Mouse (Mus musculus) forebrain, postnatal 0 days (tissue): ENCODE measurements around the gene Ptprk. TPM values are rescaled to one million over a fixed set of nuclear protein-coding genes. Genes with fewer than 3 reads are reported as not detected.

Source experiments
- ATAC-seq: fragments of 200-750 bp; cut with Nextera tagmentation; 2 replicates; pipeline ENCODE4 v1.8.0; 2017; ENCODE audit warnings: mild to moderate bottlenecking, moderate library complexity
- DNase-seq: peaks from one replicate; pipeline ENCODE4 v3.0.0-alpha.2; 2015
- H3K27ac ChIP-seq: fragments of 300-500 bp; sonication (generic); 2 replicates; pipeline ENCODE4 v1.5.1; 2014; ENCODE audit warnings: low read depth, mild to moderate bottlenecking, antibody characterized with exemption, low read length, moderate library complexity, mixed read lengths
- H3K27me3 ChIP-seq: fragments of 300-500 bp; sonication (generic); 2 replicates; pipeline ENCODE4 v1.6.1; 2014; ENCODE audit warnings: mild to moderate bottlenecking, low read length, mixed read lengths; ENCODE audit not compliant: insufficient read depth
- H3K36me3 ChIP-seq: fragments of 300-500 bp; sonication (generic); 2 replicates; pipeline ENCODE4 v1.6.1; 2014; ENCODE audit warnings: mild to moderate bottlenecking, moderate library complexity; ENCODE audit not compliant: insufficient read depth
- H3K4me1 ChIP-seq: fragments of 300-500 bp; sonication (generic); 2 replicates; pipeline ENCODE4 v1.6.1; 2014; ENCODE audit warnings: antibody characterized with exemption; ENCODE audit not compliant: insufficient read depth
- H3K4me2 ChIP-seq: fragments of 300-500 bp; sonication (generic); 2 replicates; pipeline ENCODE4 v1.6.1; 2014; ENCODE audit warnings: low read depth, mild to moderate bottlenecking, moderate library complexity
- H3K4me3 ChIP-seq: fragments of 300-500 bp; sonication (generic); 2 replicates; pipeline ENCODE4 v1.5.1; 2014; ENCODE audit warnings: low read depth, low read length, mixed read lengths
- H3K9ac ChIP-seq: fragments of 300-500 bp; sonication (generic); 2 replicates; pipeline ENCODE4 v1.6.1; 2014; ENCODE audit warnings: mild to moderate bottlenecking
- H3K9me3 ChIP-seq: fragments of 300-500 bp; sonication (generic); 2 replicates; pipeline ENCODE4 v1.6.1; 2016; ENCODE audit warnings: low read length
- CTCF ChIP-seq: sonication (generic); IDR thresholded peaks from 2 replicates; pipeline ENCODE4 v1.5.1; 2016; ENCODE audit warnings: antibody characterized with exemption, control low read depth, low read depth
- WGBS: fragments of 180-500 bp; shearing (Covaris S2); extraction: QIAGEN DNeasy Blood & Tissue Kit; methylation state at CpG from one replicate; pipeline ENCODE4 v1.1.7; 2014; 5-methylcytosine and 5-hydroxymethylcytosine counted together
- polyA plus RNA-seq: library from polyadenylated mRNA; unstranded; fragments of >200 nt; fragmentation: Nextera tagmentation; extraction: Ambion mirVana; gene quantifications from 2 replicates; pipeline ENCODE4 v1.2.1, GENCODE M21; 2015
- total RNA-seq: library from RNA; depleted of rRNA; stranded (reverse); fragments of >200 nt; gene quantifications from 2 replicates; pipeline ENCODE4 v1.2.3, GENCODE M21; 2014

Ptprk gene
- total and polyA plus RNA-seq, 2 experiments from 2014 or later, result 27.1 to 66.8 TPM

DNA sequence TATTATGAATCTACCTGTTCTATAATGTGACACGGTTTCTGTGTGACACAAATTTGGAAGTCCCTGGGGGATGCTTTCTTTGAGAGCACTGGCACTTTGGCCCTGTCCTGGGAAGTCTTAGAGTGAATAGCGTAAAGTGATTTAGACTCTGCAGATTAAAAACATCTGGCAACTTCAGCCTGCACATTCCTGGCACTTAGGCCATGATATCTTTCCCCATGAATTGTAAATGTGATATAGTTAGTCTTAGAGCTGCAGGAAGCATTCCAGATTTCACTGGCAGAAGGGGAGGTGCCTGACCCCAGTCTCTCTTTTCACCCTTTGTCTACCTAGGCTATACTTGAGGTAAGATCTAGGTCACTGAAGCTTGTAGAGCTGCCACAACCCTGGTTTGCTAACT lies 295.2 kb downstream of the Ptprk start:
- no peak overlapping the region for H3K4me3 ChIP-seq
- TF ChIP-seq CTCF, result no peak
- H3K9ac ChIP-seq, result no peak overlapping the region
- no peaks in the 10 kb centered on the region for H3K9me3 ChIP-seq
- no peaks in the 10 kb centered on the region for H3K27me3 ChIP-seq
- no peak overlapping the region for H3K27ac ChIP-seq
- no peaks in the 10 kb centered on the region for H3K4me1 ChIP-seq
- 90% methylated on average over 2 of the region's 2 CpGs for WGBS
- no peak for ATAC-seq
- no peak for DNase-seq
- H3K36me3 ChIP-seq, result no peaks in the 10 kb centered on the region
- H3K4me2 ChIP-seq, result no peak overlapping the region

DNA sequence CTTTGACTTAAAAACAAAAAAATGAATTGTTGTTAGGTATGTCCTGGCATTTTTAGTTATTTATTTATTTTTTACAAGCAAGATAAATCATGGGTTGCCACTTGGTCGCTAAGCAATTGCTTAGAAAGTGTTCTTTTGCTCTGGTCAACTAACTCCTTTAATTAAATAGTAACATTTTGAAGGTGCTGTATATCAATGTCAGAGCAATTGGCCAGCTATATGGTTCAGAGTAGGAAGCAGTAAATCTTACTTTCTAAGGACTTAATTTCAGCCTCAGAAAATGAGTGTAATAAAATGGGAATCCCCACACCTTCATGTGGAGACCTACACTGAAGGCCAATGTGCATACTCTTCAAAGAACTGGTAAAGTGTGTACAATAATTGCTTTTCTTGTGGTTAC lies 300.3 kb downstream of the Ptprk start:
- ATAC-seq (no peak), DNase-seq (no peak)
- Histone ChIP-seq H3K9ac (no peak overlapping the region), H3K27me3 (no peaks in the 10 kb centered on the region), H3K4me3 (no peak overlapping the region), H3K36me3 (no peaks in the 10 kb centered on the region), H3K9me3 (no peaks in the 10 kb centered on the region), H3K27ac (no peak overlapping the region), H3K4me1 (no peaks in the 10 kb centered on the region), H3K4me2 (no peak overlapping the region)
- WGBS, result 97% methylated on average over 1 of the region's 1 CpGs
- no peak for TF ChIP-seq CTCF

DNA sequence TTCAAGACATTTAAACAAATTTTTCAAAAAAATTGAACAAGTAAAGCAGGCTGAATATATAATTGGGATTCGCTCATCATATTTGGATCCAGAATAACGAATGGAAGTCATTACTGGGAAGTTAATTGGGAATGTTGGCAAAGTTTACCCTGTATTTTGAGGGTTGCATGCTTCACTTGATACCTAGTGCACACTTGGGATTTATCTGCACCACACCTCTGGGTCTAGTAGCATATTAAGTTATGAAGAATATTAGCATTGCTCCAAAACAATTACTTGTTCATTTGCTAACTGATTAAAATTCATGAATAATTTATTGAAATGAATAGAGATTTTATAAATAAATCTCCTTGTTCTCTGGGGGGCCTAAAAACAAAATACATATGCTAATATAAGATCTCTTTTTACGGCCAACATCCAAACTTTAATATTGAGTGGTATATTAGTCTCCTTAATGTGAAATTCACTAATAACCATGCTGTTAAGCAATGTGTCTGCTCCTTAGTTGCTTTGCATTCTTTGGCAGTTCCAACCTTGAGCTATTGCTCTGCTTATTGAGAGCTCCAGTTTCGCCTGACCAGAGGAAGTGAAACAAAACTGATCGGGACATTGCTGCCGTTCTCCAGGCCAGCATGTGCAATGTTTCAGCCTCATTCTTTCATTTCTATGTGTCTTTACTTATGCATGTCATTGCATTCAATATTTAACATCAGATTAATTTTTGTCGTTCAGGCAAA lies 305.3 kb downstream of the Ptprk start:
- ATAC-seq, result no peak
- no peak for TF ChIP-seq CTCF
- Histone ChIP-seq H3K27me3 (no peaks in the 10 kb centered on the region), H3K4me2 (no peak overlapping the region), H3K9me3 (no peaks in the 10 kb centered on the region), H3K9ac (no peak overlapping the region), H3K4me1 (no peaks in the 10 kb centered on the region), H3K27ac (no peak overlapping the region), H3K4me3 (no peak overlapping the region), H3K36me3 (no peaks in the 10 kb centered on the region; the same call in 1 of the 2 replicates)
- WGBS, result 75% methylated on average over 7 of the region's 7 CpGs
- no peak for DNase-seq

DNA sequence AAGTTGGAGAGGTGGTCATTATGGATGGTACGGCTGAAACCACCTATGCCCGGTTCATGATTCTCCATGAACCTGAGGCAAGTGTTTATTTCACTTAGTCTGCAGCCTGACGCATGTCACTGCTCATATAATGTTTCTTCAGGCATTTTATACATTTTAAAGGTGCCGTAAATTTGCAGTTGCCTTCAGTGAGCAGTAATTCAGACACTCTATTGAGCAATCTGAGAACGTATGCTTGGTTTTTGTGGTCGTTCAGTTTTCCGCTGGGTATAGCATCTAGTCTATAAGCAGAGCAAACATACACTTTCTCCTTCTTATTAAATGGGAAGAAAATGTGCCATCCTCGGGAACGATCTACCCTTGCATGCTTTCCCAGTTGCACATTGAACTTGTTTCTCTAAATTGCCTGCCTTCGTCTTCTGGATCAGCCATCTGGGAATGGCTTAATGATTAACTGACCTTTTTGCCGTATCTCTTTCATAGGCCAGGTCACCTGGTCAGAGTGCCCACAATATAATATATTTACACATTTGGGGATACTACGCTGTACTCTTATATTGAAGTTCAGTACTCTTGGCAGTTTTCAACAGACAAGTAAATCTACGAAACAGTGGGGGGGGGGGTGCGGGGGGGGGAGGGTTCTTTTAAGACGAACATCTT lies 313.1 kb downstream of the Ptprk start:
- Histone ChIP-seq H3K9ac (no peak overlapping the region), H3K36me3 (no peaks in the 10 kb centered on the region; the same call in 1 of the 2 replicates), H3K4me3 (no peak overlapping the region), H3K4me2 (no peak overlapping the region), H3K9me3 (no peaks in the 10 kb centered on the region), H3K27ac (no peak overlapping the region), H3K27me3 (no peaks in the 10 kb centered on the region), H3K4me1 (no peaks in the 10 kb centered on the region)
- TF ChIP-seq CTCF, result no peak
- WGBS, result 93% methylated on average over 15 of the region's 15 CpGs
- ATAC-seq, result no peak
- DNase-seq, result no peak

DNA sequence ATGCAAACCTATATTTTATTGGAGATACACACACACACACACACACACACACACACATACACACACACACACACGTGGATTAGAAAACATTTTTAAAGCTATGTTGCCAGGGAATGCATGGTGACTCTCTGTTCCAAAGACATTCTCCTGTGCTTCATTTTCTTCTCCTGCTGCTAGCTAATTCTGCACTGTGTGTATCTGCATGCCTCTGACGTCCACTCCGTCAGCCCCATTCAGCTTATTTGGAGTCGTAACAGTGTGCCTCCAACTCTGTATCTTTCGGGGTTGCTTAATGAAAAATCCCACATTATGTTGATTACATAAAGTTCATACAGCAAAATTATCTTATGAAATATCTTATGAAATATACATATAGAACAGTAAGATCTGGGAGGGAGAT lies 316.5 kb downstream of the Ptprk start:
- no peak overlapping the region for H3K4me3 ChIP-seq
- TF ChIP-seq CTCF, result no peak
- H3K36me3 ChIP-seq, result no peaks in the 10 kb centered on the region
- H3K9me3 ChIP-seq, result no peaks in the 10 kb centered on the region
- H3K27me3 ChIP-seq, result no peaks in the 10 kb centered on the region
- DNase-seq, result no peak
- H3K9ac ChIP-seq, result no peak overlapping the region
- ATAC-seq, result peak; percentile 36; the same call in 1 of the 2 replicates
- no peaks in the 10 kb centered on the region for H3K4me1 ChIP-seq
- 64% methylated on average over 5 of the region's 5 CpGs for WGBS
- H3K4me2 ChIP-seq, result no peak overlapping the region
- no peak overlapping the region for H3K27ac ChIP-seq

DNA sequence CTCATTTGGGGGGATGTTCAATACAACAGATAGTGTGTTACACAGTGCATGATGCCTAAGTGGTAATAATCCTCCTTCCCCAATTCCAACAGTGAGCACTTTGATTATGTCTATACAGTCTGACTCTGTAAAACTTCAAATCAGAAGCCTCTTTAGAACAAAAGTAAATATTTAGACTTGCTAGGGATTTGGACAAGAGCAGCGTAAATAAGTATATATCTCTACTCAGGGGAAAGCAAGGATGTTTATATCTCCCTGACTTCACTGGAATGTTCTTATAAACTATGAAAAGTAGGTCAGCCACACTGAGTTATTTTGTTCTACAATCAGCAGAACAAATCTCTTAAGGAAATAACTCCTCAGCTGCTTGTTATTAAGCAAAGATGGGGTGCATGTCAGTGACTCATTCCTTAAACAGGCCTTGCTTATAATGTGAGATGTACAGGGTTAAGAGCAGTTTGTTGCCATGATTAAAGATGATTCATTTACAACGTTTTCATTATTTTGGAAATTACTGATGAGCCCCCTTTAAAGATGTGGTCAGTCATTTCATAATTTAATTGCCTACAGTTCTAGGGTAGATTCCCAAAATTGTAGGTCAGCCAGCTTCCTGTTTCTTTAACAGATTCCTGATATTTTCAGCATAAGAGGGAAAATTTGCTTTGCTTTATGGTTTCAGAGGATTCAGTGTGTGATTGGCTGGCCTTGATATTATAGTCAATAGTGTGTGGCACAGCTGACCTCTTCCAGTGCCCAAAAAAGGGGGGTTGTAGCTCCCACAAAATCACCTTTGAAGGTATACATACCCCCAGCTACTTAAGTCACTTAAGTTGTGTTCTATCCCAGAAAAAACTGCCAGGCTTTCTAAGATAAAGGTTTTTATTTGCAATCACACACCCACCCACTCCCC lies 321.2 kb downstream of the Ptprk start:
- no peak for ATAC-seq
- no peaks in the 10 kb centered on the region for H3K9me3 ChIP-seq
- DNase-seq, result no peak
- no peak overlapping the region for H3K4me3 ChIP-seq
- H3K4me2 ChIP-seq, result no peak overlapping the region
- no peak for TF ChIP-seq CTCF
- H3K9ac ChIP-seq, result no peak overlapping the region
- no peak overlapping the region; the same call in 1 of the 2 replicates for H3K27ac ChIP-seq
- WGBS, result 80% methylated on average over 2 of the region's 2 CpGs
- H3K27me3 ChIP-seq, result no peaks in the 10 kb centered on the region
- H3K36me3 ChIP-seq, result no peaks in the 10 kb centered on the region
- H3K4me1 ChIP-seq, result no peaks in the 10 kb centered on the region
